Mouse (Mus musculus): ENCODE results near the gene Tap1. TPM values are rescaled to one million over a fixed set of nuclear protein-coding genes. Genes with fewer than 3 reads are reported as not detected.
A peak's percentile ranks its signal among the peaks of the same experiment; 100 is the strongest.
"Not testable (repeated sequence)": the region's sequence is repeated elsewhere in the genome, so short reads cannot be mapped to it uniquely, and the experiment has no call there.

The Tap1 gene
- polyA plus RNA-seq, 1 experiment, result 80.6 TPM

GRCm38 (mm10) chr17:34219801-34220200 is 32.4 kb downstream of the Tap1 start:
- not testable (repeated sequence) for DNase-seq (ENCODE audit: low read depth, low spot score)
- WGBS, result 96% methylated on average over 4 of the region's 7 CpGs

- WGBS, result 100% methylated on average over 2 of the region's 16 CpGs
- DNase-seq (ENCODE audit: low read depth, low spot score), result not testable (repeated sequence)
Measured at GRCm38 (mm10) chr17:34220401-34220800, 33.0 kb downstream of the Tap1 start.

- WGBS, result 96% methylated on average over 3 of the region's 3 CpGs
- DNase-seq (ENCODE audit: low read depth, low spot score), result no peak
Measured at GRCm38 (mm10) chr17:34224816-34225215, 37.5 kb downstream of the Tap1 start.

- WGBS, result 99% methylated on average over 8 of the region's 8 CpGs
- no peak for DNase-seq (ENCODE audit: low read depth, low spot score)
Measured at GRCm38 (mm10) chr17:34225426-34225825, 38.1 kb downstream of the Tap1 start.

GRCm38 (mm10) chr17:34225911-34226310 is 38.6 kb downstream of the Tap1 start:
- WGBS, result 98% methylated on average over 14 of the region's 23 CpGs
- not testable (repeated sequence) for DNase-seq (ENCODE audit: low read depth, low spot score)

- DNase-seq (ENCODE audit: low read depth, low spot score), result not testable (repeated sequence)
- WGBS, result 95% methylated on average over 9 of the region's 9 CpGs
Measured at GRCm38 (mm10) chr17:34230971-34231370, 43.6 kb downstream of the Tap1 start.

- DNase-seq (ENCODE audit: low read depth, low spot score), result not testable (repeated sequence)
- 91% methylated on average over 7 of the region's 7 CpGs for WGBS
Measured at GRCm38 (mm10) chr17:34232021-34232420, 44.7 kb downstream of the Tap1 start.

GRCm38 (mm10) chr17:34234926-34235325 is 47.6 kb downstream of the Tap1 start:
- WGBS, result 14% methylated on average over 9 of the region's 9 CpGs

GRCm38 (mm10) chr17:34236691-34237090 is 49.3 kb downstream of the Tap1 start:
- WGBS, result 68% methylated on average over 5 of the region's 5 CpGs
- no peak for DNase-seq (ENCODE audit: low read depth, low spot score)

More at GRCm38 (mm10) chr17:34234926-34235325, 47.6 kb downstream of the Tap1 start:
- peak; percentile 31 for DNase-seq (ENCODE audit: low read depth, low spot score)

- 70% methylated on average over 3 of the region's 3 CpGs for WGBS
- no peak for DNase-seq (ENCODE audit: low read depth, low spot score)
Measured at GRCm38 (mm10) chr17:34237741-34238140, 50.4 kb downstream of the Tap1 start.

GRCm38 (mm10) chr17:34238706-34239105 is 51.4 kb downstream of the Tap1 start, which contains the start of gene H2-Ob:
Gene H2-Ob (plus strand): TSS chr17:34238903.
- WGBS, result 50% methylated on average over 3 of the region's 3 CpGs
- no peak for DNase-seq (ENCODE audit: low read depth, low spot score)

GRCm38 (mm10) chr17:34239601-34240041 is 52.3 kb downstream of the Tap1 start:
- 53% methylated on average over 10 of the region's 10 CpGs for WGBS
- no peak for DNase-seq (ENCODE audit: low read depth, low spot score)

- WGBS, result 58% methylated on average over 3 of the region's 3 CpGs
- no peak for DNase-seq (ENCODE audit: low read depth, low spot score)
Measured at GRCm38 (mm10) chr17:34240366-34240765, 53.0 kb downstream of the Tap1 start.

- WGBS, result 67% methylated on average over 6 of the region's 6 CpGs
- DNase-seq (ENCODE audit: low read depth, low spot score), result no peak
Measured at GRCm38 (mm10) chr17:34240916-34241315, 53.6 kb downstream of the Tap1 start.

GRCm38 (mm10) chr17:34244656-34245055 is 57.3 kb downstream of the Tap1 start:
- DNase-seq (ENCODE audit: low read depth, low spot score), result no peak
- WGBS, result 74% methylated on average over 4 of the region's 4 CpGs

Other genes starting within 250 kb of the Tap1 start
- gene Pfdn6, start 247.2 kb upstream of the Tap1 start, polyA plus RNA-seq (2012; rRNA removed), result 28.6 and 35.4 TPM in 2 replicates
- 19.1 and 23.6 TPM in 2 replicates for gene Wdr46, start 246.9 kb upstream of the Tap1 start, polyA plus RNA-seq (2012; rRNA removed)
- gene B3galt4, start 236.1 kb upstream of the Tap1 start, polyA plus RNA-seq (2012; rRNA removed), result 15.6 and 19.8 TPM in 2 replicates
- gene Vps52, start 231.7 kb upstream of the Tap1 start, polyA plus RNA-seq (2012; rRNA removed), result 44.6 and 59.1 TPM in 2 replicates
- gene Rps18, start 231.6 kb upstream of the Tap1 start, polyA plus RNA-seq (2012; rRNA removed), result 617 and 700 TPM in 2 replicates
- gene H2-K1, start 187.2 kb upstream of the Tap1 start, polyA plus RNA-seq (2012; rRNA removed), result 5,020 and 5,402 TPM in 2 replicates
- 17.0 and 21.3 TPM in 2 replicates for gene Ring1, start 162.9 kb upstream of the Tap1 start, polyA plus RNA-seq (2012; rRNA removed)
- gene H2-Ke6, start 159.5 kb upstream of the Tap1 start, polyA plus RNA-seq (2012; rRNA removed), result 43.2 and 48.6 TPM in 2 replicates
- 129 and 133 TPM in 2 replicates for gene Slc39a7, start 155.9 kb upstream of the Tap1 start, polyA plus RNA-seq (2012; rRNA removed)
- 41.6 and 49.9 TPM in 2 replicates for gene Rxrb, start 155.7 kb upstream of the Tap1 start, polyA plus RNA-seq (2012; rRNA removed)
- gene Col11a2, start 148.1 kb upstream of the Tap1 start, polyA plus RNA-seq (2012; rRNA removed), result 0.60 and 0.95 TPM in 2 replicates
- gene H2-Oa, start 95.2 kb upstream of the Tap1 start, polyA plus RNA-seq (2012; rRNA removed), result 16.5 and 21.5 TPM in 2 replicates
- gene H2-DMa, start 68.0 kb upstream of the Tap1 start, polyA plus RNA-seq (2012; rRNA removed), result 218 and 235 TPM in 2 replicates
- 85.8 and 92.2 TPM in 2 replicates for gene Brd2, start 64.9 kb upstream of the Tap1 start, polyA plus RNA-seq (2012; rRNA removed)
- 31.0 and 41.3 TPM in 2 replicates for gene H2-DMb2, start 44.2 kb upstream of the Tap1 start, polyA plus RNA-seq (2012; rRNA removed)
- 322 and 350 TPM in 2 replicates for gene H2-DMb1, start 34.5 kb upstream of the Tap1 start, polyA plus RNA-seq (2012; rRNA removed)
- gene Psmb9, start 211 bp downstream of the Tap1 start, polyA plus RNA-seq (2012; rRNA removed), result 195 and 254 TPM in 2 replicates
- 391 and 440 TPM in 2 replicates for gene Psmb8, start 10.2 kb downstream of the Tap1 start, polyA plus RNA-seq (2012; rRNA removed)
- gene Tap2, start 16.0 kb downstream of the Tap1 start, polyA plus RNA-seq (2012; rRNA removed), result 44.9 and 56.5 TPM in 2 replicates
- gene H2-Ob, start 51.4 kb downstream of the Tap1 start, polyA plus RNA-seq (2012; rRNA removed), result 25.1 and 30.6 TPM in 2 replicates
- 3,098 and 3,636 TPM in 2 replicates for gene H2-Ab1, start 70.1 kb downstream of the Tap1 start, polyA plus RNA-seq (2012; rRNA removed)
- 1,441 and 1,600 TPM in 2 replicates for gene H2-Aa, start 100.3 kb downstream of the Tap1 start, polyA plus RNA-seq (2012; rRNA removed)
- gene H2-Eb1, start 118.3 kb downstream of the Tap1 start, polyA plus RNA-seq (2012; rRNA removed), result 665 and 730 TPM in 2 replicates
- gene H2-Eb2, start 138.1 kb downstream of the Tap1 start, polyA plus RNA-seq (2012; rRNA removed), result 2.6 and 3.1 TPM in 2 replicates
- gene Btnl2, start 167.3 kb downstream of the Tap1 start, polyA plus RNA-seq (2012; rRNA removed), result 48.4 and 121 TPM in 2 replicates
- 81.1 and 155 TPM in 2 replicates for gene Btnl1, start 189.6 kb downstream of the Tap1 start, polyA plus RNA-seq (2012; rRNA removed)
- 0.64 and 1.3 TPM in 2 replicates for gene BC051142, start 211.3 kb downstream of the Tap1 start, polyA plus RNA-seq (2012; rRNA removed)

All from large intestine, adult 2 months (tissue).